Mouse (Mus musculus): ENCODE data around the gene Pmf1. TPM values are rescaled to one million over a fixed set of nuclear protein-coding genes. Genes with fewer than 3 reads are reported as not detected.
"Not testable (repeated sequence)": the region's sequence is repeated elsewhere in the genome, so short reads cannot be mapped to it uniquely, and the experiment has no call there.

Gene Pmf1
- total RNA-seq, 2 experiments from 2014 or later = 43.4 to 49.5 TPM

- intact Hi-C loops (cut with DNase I) = loop anchor here (2.0 kb wide), 2 partner anchors 70 to 120 kb away; no protein-coding TSS in a partner anchor
Observed at GRCm38 (mm10) chr3:88407090-88407489, 3.0 kb downstream of the Pmf1 start.

GRCm38 (mm10) chr3:88403522-88404230 is 6.5 kb downstream of the Pmf1 start:
- no peak for DNase-seq
- intact Hi-C loops (cut with DNase I) = no loop called here

More at GRCm38 (mm10) chr3:88407090-88407489, 3.0 kb downstream of the Pmf1 start:
- DNase-seq = peak; percentile 77 to 87

- intact Hi-C loops (cut with DNase I) = no loop called here
- no peak for DNase-seq
Observed at GRCm38 (mm10) chr3:88398666-88399065, 11.5 kb downstream of the Pmf1 start.

GRCm38 (mm10) chr3:88395742-88396141 is 14.4 kb downstream of the Pmf1 start:
- no peak for DNase-seq
- intact Hi-C loops (cut with DNase I) = no loop called here

GRCm38 (mm10) chr3:88395288-88395687 is 14.8 kb downstream of the Pmf1 start:
- no peak for DNase-seq
- intact Hi-C loops (cut with DNase I) = no loop called here

GRCm38 (mm10) chr3:88393776-88394375 is 16.3 kb downstream of the Pmf1 start:
- intact Hi-C loops (cut with DNase I) = no loop called here
- DNase-seq = no peak

- intact Hi-C loops (cut with DNase I) = no loop called here
Observed at GRCm38 (mm10) chr3:88384364-88384763, 25.8 kb downstream of the Pmf1 start, which contains the start of gene Bglap. TSS of gene Bglap (minus strand) at chr3:88384464.

GRCm38 (mm10) chr3:88382383-88382782 is 27.7 kb downstream of the Pmf1 start:
- DNase-seq; intact Hi-C loops (cut with DNase I): not testable (repeated sequence)

More at GRCm38 (mm10) chr3:88384364-88384763, 25.8 kb downstream of the Pmf1 start, which contains the start of gene Bglap:
- no peak for DNase-seq

- DNase-seq; intact Hi-C loops (cut with DNase I): not testable (repeated sequence)
Observed at GRCm38 (mm10) chr3:88381389-88382315, 28.5 kb downstream of the Pmf1 start.

GRCm38 (mm10) chr3:88378599-88378998 is 31.5 kb downstream of the Pmf1 start, which contains the start of gene Bglap2:
TSS of gene Bglap2 (minus strand) at chr3:88378699.
- DNase-seq = not testable (repeated sequence)

GRCm38 (mm10) chr3:88376644-88377043 is 33.5 kb downstream of the Pmf1 start:
- intact Hi-C loops (cut with DNase I); DNase-seq: not testable (repeated sequence)

More at GRCm38 (mm10) chr3:88378599-88378998, 31.5 kb downstream of the Pmf1 start, which contains the start of gene Bglap2:
- intact Hi-C loops (cut with DNase I) = not testable (repeated sequence)

- intact Hi-C loops (cut with DNase I); DNase-seq: not testable (repeated sequence)
Observed at GRCm38 (mm10) chr3:88375750-88376626, 34.1 kb downstream of the Pmf1 start.

- intact Hi-C loops (cut with DNase I); DNase-seq: not testable (repeated sequence)
Observed at GRCm38 (mm10) chr3:88372643-88373042, 37.5 kb downstream of the Pmf1 start, which contains the start of gene Bglap3. TSS of gene Bglap3 (minus strand) at chr3:88372743.

GRCm38 (mm10) chr3:88368511-88368910 is 41.6 kb downstream of the Pmf1 start:
- DNase-seq; intact Hi-C loops (cut with DNase I): not testable (repeated sequence)

- intact Hi-C loops (cut with DNase I); DNase-seq: not testable (repeated sequence)
Observed at GRCm38 (mm10) chr3:88367517-88367916, 42.6 kb downstream of the Pmf1 start.

GRCm38 (mm10) chr3:88366830-88367428 is 43.2 kb downstream of the Pmf1 start:
- intact Hi-C loops (cut with DNase I) = not testable (repeated sequence)
- peak; percentile 44 to 55 for DNase-seq

GRCm38 (mm10) chr3:88365705-88366361 is 44.3 kb downstream of the Pmf1 start:
- no peak for DNase-seq
- intact Hi-C loops (cut with DNase I) = no loop called here

- intact Hi-C loops (cut with DNase I) = no loop called here
- DNase-seq = peak; percentile 68 to 78
Observed at GRCm38 (mm10) chr3:88364337-88364736, 45.8 kb downstream of the Pmf1 start, which contains the start of gene Paqr6. TSS of gene Paqr6 (plus strand) at chr3:88364584.
